Mouse (Mus musculus) embryonic fibroblast, embryonic 13.5 days (primary cell): ENCODE results near the gene Fh1.

Experiments
- CTCF ChIP-seq: IDR thresholded peaks from 2 replicates; pipeline ENCODE4 v1.5.1; 2011; ENCODE audit warnings: mild to moderate bottlenecking, control low read depth, low read length, moderate library complexity, borderline replicate concordance; ENCODE audit not compliant: insufficient read depth
- POLR2A ChIP-seq: IDR thresholded peaks from 2 replicates; pipeline ENCODE4 v1.6.1; 2011; ENCODE audit warnings: low read depth, mild to moderate bottlenecking, control low read depth, low read length, moderate library complexity

GRCm38 (mm10) chr1:175623656-175624055 is 1.8 kb downstream of the Fh1 start:
- no peak for TF ChIP-seq CTCF
- TF ChIP-seq POLR2A: no peak
